Mouse (Mus musculus): ENCODE data around the gene AL732309.1.
A peak's percentile ranks its signal among the peaks of the same experiment; 100 is the strongest.

AL732309.1 gene

DNA sequence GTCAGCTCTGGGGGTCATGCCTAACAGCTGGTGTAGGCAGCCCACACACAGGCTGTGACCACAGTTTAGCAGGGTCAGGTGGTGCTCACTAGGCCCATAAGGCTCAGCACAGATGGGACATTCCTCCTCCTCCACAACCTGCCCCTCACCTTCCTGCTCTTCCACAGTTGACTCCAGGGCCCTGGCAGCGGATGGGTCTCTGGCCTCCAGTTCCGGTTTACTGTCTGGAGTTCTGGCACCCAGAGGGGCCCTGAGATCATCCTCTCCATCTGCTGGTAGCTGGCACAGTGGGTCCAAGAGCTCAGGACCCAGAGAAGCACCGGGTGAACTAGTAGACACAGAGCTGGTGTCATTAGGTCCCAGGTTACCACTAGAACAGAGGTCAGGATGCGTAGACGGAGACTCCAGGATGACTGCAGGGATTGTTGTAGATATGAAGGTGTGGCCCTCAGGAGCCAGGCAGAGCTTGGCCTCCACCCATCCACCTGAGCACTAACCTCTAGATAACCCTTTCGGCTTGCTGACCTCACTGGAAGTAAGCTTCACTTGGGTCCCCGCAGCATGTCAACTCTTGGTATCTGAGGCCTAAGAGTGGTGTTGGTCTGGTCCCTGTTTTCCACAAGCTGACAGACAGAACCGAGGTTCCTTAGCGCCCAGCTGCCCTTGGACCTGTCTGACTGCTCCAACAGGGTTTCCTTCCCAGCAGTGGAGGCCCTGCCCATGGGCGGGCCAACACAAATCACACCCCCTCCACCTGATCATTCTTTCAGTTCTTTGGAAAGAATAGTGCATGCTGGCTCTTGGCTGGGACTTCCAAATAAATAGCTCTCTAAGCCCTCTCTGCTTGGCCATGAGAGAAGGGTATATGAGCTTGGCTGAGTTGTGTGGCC is at the start of gene AL732309.1:
Gene AL732309.1, minus strand, starts transcription at position 681 of the 890 bp plus-strand sequence.
- no peak for DNase-seq (ENCODE audit: low read depth in 2 of 2, low spot score in 2 of 2)

DNA sequence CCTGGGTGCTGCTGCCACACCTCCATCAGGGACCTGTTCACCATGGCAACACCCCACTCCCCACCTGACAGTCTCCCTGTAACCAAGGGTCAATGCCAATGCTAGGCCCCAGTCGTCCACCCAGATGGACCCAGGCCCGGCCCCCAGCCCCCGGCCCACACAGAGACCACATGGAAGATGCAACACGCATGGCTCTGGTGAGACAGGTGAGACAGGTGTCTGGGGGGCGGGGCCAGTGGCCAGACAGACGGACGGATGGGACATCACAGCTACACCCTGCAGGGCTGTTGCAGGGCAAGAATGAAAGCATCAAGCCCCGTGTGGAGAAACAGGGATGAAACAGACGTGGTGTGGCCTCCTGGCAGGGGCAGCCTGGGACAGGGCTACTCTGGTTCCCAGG is 47.0 kb upstream of the AL732309.1 start:
- DNase-seq (ENCODE audit: low read depth in 2 of 2, low spot score in 2 of 2), result no peak

DNA sequence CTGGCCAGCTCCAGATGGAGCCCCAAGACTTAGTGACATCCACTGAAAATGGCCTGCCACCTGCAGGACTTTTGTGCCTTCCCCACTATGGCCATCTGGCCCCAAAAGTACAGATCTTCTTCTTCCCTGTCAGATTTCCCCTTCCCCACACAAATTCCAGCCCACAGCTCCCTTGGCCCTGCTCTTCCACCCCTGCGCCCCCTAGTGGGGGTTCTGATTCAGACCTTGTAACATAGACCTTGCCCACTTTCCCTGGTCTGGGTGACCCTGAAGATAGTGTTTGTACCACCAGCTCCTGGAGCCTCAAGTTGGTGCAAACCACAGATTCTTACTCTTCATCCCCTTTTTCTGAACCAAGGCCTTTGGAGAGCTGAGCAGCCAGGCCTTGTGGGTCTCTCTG is 46.2 kb upstream of the AL732309.1 start:
- peak; percentile 64 to 70 for DNase-seq (ENCODE audit: low read depth in 2 of 2, low spot score in 2 of 2)

DNA sequence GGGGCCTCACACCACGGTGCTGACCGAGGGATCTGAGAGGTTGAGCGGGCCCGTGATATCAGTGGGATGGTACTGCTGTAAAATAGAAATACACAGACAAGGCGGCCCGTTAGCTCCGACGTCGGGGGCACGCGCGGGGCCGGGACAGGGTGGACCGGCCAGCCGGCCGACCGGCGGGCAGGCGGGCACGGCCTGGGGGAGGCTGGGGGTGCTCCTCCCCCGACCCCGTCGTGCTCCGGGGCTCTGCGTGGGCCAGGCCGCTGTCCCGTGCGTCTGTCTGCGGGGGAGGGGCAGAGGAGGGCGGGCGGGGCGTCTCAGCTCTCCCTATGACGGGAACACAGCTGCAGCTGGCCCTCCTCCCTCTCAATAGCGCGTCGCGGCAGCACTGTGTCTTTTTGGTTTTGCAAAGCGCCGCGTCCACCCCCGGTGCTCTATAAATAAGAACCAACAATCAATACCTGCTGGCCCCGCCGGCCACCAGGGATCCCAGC is 45.4 kb upstream of the AL732309.1 start:
- DNase-seq (ENCODE audit: low read depth in 2 of 2, low spot score in 2 of 2), result no peak

DNA sequence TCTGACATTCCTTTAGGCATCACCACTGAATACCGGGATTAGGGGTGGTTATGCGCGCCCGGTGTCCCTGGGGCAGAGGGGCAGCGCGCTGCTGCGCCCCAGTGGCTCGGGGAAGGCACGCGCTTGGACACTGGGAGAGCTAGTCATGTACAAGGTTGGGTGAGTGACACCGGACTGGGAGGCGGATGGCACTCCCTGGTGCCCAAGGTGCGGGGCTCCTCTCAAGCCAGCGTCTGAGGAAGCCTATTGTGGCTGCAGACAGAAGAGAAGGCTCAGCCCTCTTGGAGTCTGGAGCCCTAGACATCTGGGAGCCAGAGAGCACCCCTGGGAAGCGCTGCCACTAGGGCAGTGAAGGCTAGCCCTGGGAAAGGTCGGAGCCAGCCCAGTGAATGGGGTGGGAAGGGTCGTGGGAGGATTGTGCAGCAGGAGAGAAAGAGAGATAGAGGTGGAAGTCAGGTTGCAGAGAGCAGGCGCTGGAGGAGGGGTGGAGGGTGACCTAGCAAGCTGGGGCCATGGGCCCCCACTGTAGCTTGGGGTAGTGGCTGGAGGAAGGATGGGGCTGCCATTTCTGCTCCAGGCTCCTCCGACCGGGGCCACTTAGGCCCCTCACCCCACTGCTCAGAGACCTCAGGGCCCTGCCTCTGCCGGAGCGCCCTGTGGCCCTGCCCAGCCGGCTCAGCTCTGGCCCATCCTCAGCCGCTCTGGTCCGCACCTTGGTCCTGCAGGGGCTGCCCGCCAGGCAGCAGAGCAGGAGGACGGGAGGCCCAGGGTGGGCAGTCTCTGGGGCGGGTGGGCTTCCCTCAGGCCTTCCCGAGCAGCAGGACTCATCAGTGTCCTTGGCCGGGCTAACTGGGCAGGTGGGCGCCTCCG is 44.8 kb upstream of the AL732309.1 start:
- DNase-seq (ENCODE audit: low read depth in 2 of 2, low spot score in 2 of 2), result no peak

DNA sequence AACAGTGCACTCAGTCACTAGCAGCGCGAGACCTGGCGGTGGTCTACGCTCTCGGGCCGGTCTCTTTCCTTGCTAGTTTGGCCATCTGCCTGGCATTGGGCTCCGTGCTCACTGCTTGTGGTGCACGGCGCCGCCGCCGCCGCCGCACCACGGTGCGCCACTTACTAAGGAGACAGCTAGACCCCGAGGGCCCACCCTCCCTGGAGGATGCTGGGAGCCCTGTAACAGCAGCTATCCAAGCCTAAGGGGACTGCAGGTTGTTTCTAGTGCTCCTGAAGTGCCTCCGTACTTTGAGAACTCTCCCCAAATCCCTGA is 44.1 kb upstream of the AL732309.1 start:
- no peak for DNase-seq (ENCODE audit: low read depth in 2 of 2, low spot score in 2 of 2)

DNA sequence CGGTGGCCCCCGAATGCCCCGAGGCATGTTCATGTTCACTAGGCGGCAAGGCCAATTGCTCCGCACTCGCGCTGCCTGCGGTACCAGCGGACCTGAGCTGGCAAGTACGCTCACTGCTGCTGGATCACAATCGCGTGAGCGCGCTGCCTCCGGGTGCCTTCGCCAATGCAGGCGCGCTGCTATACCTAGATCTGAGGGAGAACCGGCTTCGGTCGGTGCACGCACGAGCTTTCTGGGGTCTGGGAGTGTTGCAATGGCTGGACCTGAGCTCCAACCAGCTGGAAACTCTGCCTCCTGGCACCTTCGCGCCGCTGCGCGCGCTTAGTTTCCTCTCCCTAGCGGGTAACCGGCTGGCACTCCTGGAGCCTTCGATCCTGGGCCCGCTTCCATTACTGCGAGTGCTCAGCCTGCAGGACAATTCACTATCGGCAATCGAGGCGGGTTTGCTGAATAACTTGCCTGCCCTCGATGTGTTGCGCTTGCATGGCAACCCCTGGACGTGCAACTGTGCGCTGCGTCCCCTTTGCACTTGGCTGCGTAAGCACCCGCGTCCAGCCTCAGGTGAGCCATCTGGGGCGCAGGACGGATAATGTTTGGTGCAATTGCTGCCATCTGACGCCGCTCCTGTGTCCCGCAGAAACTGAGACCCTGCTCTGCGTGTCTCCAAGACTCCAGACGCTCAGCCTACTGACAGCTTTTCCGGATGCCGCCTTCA is 43.6 kb upstream of the AL732309.1 start:
- no peak for DNase-seq (ENCODE audit: low read depth in 2 of 2, low spot score in 2 of 2)

DNA sequence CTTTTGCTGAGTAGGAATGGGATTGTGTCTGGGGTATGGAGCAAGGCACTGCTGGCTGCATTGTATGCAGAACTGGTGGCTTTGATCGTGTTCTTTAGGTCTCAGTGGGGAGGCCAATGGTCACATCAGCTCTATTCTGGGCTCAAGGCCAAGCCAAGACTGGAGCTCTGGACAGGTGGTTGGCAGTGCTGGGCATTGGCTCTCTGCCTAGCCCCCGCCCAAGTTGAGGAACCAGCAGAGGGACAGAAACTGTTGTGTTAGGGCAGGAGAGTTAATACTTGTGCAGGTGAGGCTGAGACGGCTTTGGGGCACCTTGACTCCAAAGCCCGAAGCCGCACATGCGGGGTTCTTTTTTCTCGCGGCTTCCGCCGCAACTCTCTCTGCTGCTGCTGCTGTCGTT is 43.0 kb upstream of the AL732309.1 start, which contains the start of gene Lrrc26:
Gene Lrrc26, plus strand, starts transcription at position 265 of the 400 bp plus-strand sequence.
- DNase-seq (ENCODE audit: low read depth in 2 of 2, low spot score in 2 of 2), result no peak

DNA sequence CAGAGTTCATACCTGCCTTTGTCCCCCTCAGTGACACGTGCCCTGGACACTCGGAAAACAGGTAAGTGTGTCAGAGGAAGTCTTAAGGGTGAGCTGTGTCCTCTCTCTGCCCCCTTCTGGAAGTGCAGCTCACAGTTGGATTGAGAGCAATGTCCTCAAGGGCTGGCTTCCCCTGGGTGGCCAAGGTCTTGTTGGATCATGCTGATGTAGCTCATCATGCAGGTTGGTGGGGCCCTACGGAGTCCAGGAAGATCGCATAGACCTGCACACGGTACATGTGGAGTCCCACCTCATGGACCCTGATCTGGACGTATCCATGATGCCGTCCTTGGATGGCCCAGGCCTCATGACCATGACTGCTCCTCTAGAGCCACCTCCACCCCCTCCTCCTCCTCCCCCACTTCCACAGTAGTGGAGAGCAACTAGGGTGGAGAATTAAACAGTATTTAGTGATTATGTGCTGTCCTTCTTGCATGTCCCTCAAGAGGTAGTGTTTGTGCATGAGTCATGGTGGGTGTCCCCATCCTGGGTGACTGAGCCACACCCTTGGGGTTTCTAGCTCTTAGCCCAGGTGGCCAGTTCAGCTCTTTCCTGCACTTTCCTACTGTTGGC is 42.2 kb upstream of the AL732309.1 start:
- no peak for DNase-seq (ENCODE audit: low read depth in 2 of 2, low spot score in 2 of 2)

DNA sequence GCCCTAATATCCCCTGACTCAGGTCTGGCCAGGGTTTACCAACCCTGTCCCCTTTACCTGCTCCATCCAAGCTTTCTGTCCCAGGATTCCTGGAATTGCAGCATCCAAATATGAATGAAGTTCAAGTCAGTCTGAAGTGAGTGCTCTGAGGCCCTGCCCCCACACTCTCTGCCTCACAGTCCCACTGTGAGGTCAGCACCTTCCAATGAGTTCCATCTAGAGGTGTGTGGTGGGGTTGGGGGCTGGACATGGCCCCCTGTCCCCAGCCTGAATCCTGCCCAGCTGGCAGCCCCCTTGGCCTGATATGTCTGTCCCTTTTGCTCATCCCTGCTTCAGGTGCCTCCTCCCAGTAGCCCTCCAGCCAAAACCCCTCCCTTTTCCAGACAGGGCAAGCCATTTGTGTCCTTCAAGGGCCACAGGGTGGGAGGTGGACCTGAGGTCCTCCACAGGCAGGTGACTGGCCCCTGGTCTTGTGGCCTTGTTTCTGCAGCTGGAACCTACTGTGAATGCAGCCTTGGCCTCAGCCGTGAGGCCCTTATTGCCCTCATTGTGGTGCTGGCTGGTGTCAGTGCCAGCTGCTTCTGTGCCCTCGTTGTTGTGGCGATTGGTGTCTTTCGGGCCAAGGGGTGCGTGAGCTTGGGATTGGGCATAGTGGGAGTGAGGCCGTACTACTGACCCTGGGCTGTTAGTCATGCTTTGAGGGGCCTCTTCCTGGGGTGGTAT is 41.4 kb upstream of the AL732309.1 start, which contains the start of gene Tmem210:
Gene Tmem210, plus strand, starts transcription at position 219 of the 723 bp plus-strand sequence.
- no peak for DNase-seq (ENCODE audit: low read depth in 2 of 2, low spot score in 2 of 2)

DNA sequence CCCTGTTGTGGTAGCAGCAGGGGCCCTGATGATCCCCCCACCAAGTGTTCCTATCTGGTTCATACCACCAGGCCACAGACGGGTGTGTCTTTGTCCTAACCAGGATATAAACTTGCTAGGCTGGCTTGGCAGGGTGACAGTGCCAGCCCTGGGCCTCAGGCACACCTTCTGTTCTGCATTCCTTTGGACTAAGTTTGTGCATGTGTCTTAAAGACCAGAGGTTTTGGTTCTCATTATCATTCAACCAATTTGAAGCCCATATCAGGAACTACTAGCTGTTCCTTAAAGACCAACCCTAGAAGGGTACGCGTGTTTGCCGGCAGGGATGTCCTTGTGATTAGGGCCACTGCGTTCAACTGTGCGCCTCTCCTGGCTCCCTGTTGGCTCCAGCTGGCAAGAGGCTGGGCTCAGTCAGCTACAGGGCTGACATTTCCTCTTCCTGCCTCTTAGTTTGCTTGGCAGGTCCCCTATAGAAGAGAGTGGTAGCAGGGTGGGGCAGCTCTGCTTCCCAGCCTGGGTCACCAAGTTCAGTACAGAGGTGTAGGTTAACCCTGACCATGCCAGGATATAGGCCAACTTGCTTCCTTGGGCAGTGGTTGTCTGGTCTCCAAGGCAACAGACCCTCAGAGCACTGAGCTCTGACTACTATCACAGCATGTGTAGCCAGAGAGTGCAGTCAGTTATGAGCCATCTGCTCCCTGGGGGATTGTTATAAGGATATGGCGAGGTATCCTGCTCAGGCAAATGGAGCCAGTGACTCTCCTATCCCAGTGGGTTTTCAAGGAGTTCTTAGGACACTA is 40.4 kb upstream of the AL732309.1 start:
- DNase-seq (ENCODE audit: low read depth in 2 of 2, low spot score in 2 of 2), result no peak

DNA sequence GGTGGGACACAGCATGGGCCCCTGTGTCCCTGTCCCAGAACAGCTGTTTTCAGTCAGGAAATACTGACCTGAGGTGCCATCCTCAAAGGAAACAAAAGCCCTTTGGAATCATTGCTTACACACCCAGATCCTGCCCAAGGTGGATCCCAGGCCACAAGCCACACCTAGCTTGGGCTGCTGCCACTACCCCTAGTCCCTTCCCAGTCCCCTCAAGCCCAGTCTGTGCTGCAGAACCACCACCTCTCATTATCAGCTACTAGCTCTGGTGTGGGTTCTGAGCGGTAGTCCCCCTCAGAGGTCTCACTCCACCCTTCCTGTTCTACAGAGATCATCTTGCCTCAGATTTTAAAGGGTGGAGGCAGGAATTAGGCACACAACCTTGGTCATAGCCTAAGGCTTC is 39.7 kb upstream of the AL732309.1 start:
- DNase-seq (ENCODE audit: low read depth in 2 of 2, low spot score in 2 of 2), result no peak

DNA sequence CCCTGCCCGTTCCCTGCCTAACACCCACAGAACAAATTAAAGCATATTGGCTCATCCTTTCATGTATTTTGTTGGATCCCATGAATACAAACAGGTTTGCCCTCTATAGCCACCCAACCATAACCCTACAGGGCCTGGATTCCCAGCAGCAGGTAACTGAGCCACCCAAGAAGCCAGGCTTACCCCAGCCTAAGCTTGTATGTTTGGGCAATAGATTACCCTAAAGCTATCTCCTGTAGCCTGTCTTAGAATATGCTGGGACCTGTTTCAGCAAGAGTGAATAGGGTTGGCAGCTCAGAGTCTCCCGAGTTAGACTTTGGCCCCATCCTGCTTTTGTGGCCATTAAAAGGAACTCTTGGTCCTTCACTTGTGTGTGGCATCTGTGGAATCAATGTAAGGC is 38.9 kb upstream of the AL732309.1 start:
- DNase-seq (ENCODE audit: low read depth in 2 of 2, low spot score in 2 of 2), result no peak

DNA sequence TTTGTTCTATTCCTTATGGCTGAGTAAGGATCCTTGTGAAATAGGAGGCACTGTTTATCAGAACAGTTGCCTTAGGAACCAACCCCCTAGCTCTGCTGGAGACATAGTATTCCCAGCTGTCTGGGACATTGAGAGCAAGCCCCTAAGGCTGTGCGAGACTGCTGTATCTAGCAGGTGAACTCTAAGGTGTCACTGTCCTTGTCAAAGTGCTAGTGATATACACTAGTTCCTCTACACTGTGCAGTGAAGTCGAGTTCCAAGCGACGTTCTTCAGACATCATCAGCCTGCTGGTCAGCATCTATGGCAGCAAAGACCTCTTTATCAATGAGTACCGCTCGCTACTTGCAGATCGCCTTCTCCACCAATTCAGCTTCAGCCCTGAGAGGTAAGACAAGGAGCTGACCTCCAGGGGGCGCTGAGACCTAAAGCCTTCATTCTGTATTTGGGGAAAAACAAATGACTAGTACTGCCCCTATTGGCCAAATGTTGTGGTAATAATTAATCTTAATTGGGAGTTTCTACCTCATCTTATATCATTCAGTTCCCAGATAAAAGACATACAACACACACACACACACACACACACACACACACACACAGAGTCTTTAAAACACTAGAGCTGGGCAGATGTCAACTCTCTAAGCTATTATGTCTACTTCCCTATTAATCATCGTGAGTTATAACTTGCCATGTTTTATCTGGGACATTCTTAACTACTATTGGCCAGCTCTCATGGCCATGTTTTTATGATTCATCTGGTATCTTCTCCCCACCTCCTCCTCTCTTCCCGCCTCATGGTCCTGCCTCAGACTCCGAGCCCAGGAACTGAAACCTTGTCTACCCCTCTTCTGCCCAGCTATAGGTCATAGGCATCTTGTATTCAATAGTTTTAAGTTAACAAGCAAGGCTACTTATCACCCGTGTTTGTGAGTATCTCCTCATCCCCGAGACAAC is 32.5 kb upstream of the AL732309.1 start:
- peak; percentile 69 to 81 for DNase-seq (ENCODE audit: low read depth in 2 of 2, low spot score in 2 of 2)

DNA sequence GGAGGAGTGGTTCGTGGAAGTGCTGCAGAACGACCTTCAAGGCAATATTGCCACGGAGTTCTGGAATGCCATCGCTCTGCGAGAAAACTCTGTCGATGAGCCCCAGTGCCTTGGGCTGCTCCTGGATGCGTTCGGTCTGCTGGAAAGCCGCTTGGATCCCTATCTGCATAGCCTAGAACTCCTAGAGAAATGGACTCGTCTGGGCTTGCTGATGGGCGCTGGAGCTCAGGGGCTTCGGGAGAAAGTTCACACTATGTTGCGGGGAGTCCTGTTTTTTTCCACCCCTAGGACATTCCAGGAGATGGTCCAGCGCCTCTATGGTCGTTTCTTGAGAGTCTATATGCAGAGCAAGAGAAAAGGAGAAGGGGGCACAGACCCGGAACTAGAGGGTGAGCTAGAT is 26.3 kb upstream of the AL732309.1 start:
- DNase-seq (ENCODE audit: low read depth in 2 of 2, low spot score in 2 of 2), result no peak

DNA sequence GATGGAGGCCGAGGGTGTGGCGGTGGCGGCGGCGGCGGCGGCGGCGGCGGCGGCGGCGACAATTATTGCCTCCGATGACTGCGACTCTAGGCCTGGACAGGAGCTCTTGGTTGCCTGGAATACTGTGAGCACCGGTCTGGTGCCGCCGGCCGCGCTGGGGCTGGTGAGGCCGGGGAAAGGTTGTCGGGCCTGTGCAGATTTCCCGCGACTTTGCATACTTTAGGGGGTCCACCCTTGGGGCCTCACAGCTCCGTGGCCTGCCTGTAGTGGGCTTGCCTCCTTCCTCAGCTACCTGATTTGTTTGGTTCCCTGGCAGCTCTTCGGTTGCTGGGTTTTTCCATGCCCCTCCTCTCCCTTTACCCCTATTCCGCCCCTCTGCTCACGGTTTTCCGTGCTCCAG is 25.9 kb upstream of the AL732309.1 start:
- DNase-seq (ENCODE audit: low read depth in 2 of 2, low spot score in 2 of 2), result no peak

DNA sequence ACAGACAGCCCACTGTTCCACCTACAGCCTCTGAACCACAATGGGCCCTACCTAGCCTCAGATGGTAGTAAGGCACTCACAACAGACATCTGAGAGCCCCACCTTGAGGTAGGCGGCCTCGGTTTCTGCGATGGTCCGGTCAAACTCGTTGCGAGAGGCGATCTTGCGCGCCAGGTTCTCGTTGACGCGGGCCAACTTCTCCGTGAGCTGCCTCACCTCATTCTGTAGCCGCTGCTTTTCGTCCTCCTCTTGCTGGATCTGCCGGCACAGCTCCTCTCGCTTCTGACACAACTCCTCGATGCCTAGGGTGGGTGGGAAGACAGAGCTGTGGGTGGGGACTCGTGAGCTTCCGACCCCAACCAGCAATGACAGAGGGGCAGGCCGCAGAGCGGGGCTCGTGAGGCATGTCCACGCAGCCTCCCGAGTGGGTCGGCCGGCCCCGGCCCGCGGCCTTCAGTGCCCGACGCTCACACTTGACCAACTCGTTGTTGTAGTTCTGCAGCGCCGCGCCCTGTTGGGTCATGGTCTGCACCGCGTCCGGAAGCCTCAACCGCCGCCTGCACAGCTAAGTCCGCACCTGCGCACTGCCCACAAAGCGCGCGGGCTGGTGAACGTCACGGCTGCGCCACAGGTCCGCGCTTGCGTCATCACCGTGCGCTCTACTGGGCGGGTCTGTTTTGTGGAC is 25.3 kb upstream of the AL732309.1 start, which contains the start of the genes Ssna1 and Anapc2:
Gene Ssna1, minus strand, starts transcription at position 612 of the 685 bp plus-strand sequence.
Gene Anapc2, plus strand, starts transcription at position 652 of the 685 bp plus-strand sequence.
- peak; percentile 91 to 96 for DNase-seq (ENCODE audit: low read depth in 2 of 2, low spot score in 2 of 2)
